Mouse (Mus musculus) neutrophil, adult 59 days (primary cell): ENCODE results near the gene Ugt2b5. TPM values are rescaled to one million over a fixed set of nuclear protein-coding genes. Genes with fewer than 3 reads are reported as not detected.

Source experiments
- total RNA-seq, 2 experiments: library from RNA; stranded (reverse); gene quantifications; 1 replicate in 1 of 2; 2 replicates in 1 of 2; pipeline ENCODE4 v1.2.4; 2023

The Ugt2b5 gene
- total RNA-seq, result not detected

GRCm38 (mm10) chr5:87140196-87140595 lies at the start of gene Ugt2b5:
Gene Ugt2b5 (minus strand): TSS chr5:87140318.

GRCm38 (mm10) chr5:87092346-87093027 lies 47.6 kb downstream of the Ugt2b5 start, which contains the start of gene Ugt2b36:
Gene Ugt2b36 (minus strand): TSS chr5:87092555.

Other genes starting within 250 kb of the Ugt2b5 start
- not detected for gene Ugt2b34, start 233.4 kb downstream of the Ugt2b5 start, total RNA-seq
- gene Ugt2b1, start 213.8 kb downstream of the Ugt2b5 start, total RNA-seq, result not detected
- not detected for gene Ugt2b35, start 139.5 kb downstream of the Ugt2b5 start, total RNA-seq
- not detected for gene Ugt2b36, start 47.8 kb downstream of the Ugt2b5 start, total RNA-seq
- gene Ugt2b37, start 114.5 kb upstream of the Ugt2b5 start, total RNA-seq, result not detected
- gene Ugt2a3, start 196.9 kb upstream of the Ugt2b5 start, total RNA-seq, result not detected